Mouse (Mus musculus) liver, embryonic 11.5 days (tissue): ENCODE results near the gene Rnf224. TPM values are rescaled to one million over a fixed set of nuclear protein-coding genes. Genes with fewer than 3 reads are reported as not detected.

Experiments
- ATAC-seq: fragments of 200-750 bp; cut with Nextera tagmentation; replicated peaks from 2 replicates; pipeline ENCODE4 v1.8.0; 2017; ENCODE audit warnings: moderate number of reproducible peaks, mild to moderate bottlenecking, moderate TSS enrichment, moderate library complexity; ENCODE audit not compliant: low FRiP score
- DNase-seq: peaks from one replicate; pipeline ENCODE4 v3.0.0-alpha.2; 2017; ENCODE audit warnings: low spot score
- H3K27ac ChIP-seq: fragments of 300-500 bp; sonication (generic); 2 replicates; pipeline ENCODE4 v1.5.1; 2014; ENCODE audit warnings: mild to moderate bottlenecking, low read depth, low read length, control low read depth
- H3K27me3 ChIP-seq: fragments of 300-500 bp; sonication (generic); replicated peaks from 2 replicates; pipeline ENCODE4 v1.6.1; 2014; ENCODE audit warnings: low read length, mixed read lengths; ENCODE audit not compliant: control insufficient read depth, insufficient read depth
- H3K36me3 ChIP-seq: fragments of 300-500 bp; sonication (generic); 2 replicates; pipeline ENCODE4 v1.6.1; 2014; ENCODE audit warnings: mild to moderate bottlenecking, low read length, moderate library complexity, mixed read lengths; ENCODE audit not compliant: control insufficient read depth, insufficient read depth
- H3K4me1 ChIP-seq: fragments of 300-500 bp; sonication (generic); replicated peaks from 2 replicates; pipeline ENCODE4 v1.6.1; 2014; ENCODE audit warnings: low read length, mixed read lengths; ENCODE audit not compliant: control insufficient read depth, insufficient read depth
- H3K4me2 ChIP-seq: fragments of 300-500 bp; sonication (generic); 2 replicates; pipeline ENCODE4 v1.6.1; 2014; ENCODE audit warnings: mild to moderate bottlenecking, control low read depth, moderate library complexity
- H3K4me3 ChIP-seq: fragments of 300-500 bp; sonication (generic); 2 replicates; pipeline ENCODE4 v1.5.1; 2014; ENCODE audit warnings: low read depth, low read length, control low read depth
- H3K9ac ChIP-seq: fragments of 300-500 bp; sonication (generic); 2 replicates; pipeline ENCODE4 v1.6.1; 2014; ENCODE audit warnings: low read depth, low read length, control low read depth
- H3K9me3 ChIP-seq: fragments of 300-500 bp; sonication (generic); 2 replicates; pipeline ENCODE4 v1.6.1; 2016; ENCODE audit warnings: low read length, inconsistent platforms, mixed read lengths; ENCODE audit not compliant: control insufficient read depth
- WGBS: fragments of 180-500 bp; shearing (Covaris S2); extraction: QIAGEN DNeasy Blood & Tissue Kit; methylation state at CpG from one replicate; pipeline ENCODE4 v1.1.7; 2014; 5-methylcytosine and 5-hydroxymethylcytosine counted together
- polyA plus RNA-seq: library from polyadenylated mRNA; unstranded; fragments of >200 nt; fragmentation: Nextera tagmentation; extraction: Ambion mirVana; gene quantifications from 2 replicates; pipeline ENCODE4 v1.2.1, GENCODE M21; 2014

Rnf224 gene
- polyA plus RNA-seq, 1 experiment from 2014 or later, result 0.10 TPM

DNA sequence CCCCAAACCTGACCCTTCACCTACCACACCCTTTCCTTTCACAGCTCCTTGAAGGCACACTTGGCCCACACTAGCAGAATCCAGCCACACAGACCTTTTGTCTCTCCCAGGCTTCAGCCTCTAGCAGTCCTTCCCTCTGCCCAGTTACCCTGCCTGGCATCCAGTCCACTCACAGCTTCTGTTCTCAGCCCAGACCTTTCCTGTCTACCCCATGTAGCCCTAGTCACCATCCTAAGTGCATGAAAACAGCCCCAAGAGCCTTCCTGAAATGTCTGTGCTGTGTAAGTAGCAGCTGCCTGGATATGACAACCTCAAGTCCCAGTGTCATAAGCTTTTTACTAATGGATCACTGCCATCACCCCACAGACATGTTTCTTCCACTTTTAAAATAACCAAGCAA is 38.6 kb downstream of the Rnf224 start:
- no peaks in the 10 kb centered on the region; the same call in 1 of the 2 replicates for H3K27me3 ChIP-seq
- H3K36me3 ChIP-seq, result peaks cover 29% of the 10 kb centered on the region
- H3K4me2 ChIP-seq, result no peak overlapping the region
- no peak overlapping the region for H3K9ac ChIP-seq
- peak overlapping the region; percentile 92; the same call in 1 of the 2 replicates for H3K27ac ChIP-seq
- H3K9me3 ChIP-seq, result no peaks in the 10 kb centered on the region
- peaks cover 40% of the 10 kb centered on the region for H3K4me1 ChIP-seq
- ATAC-seq (no peak), DNase-seq (no peak)
- H3K4me3 ChIP-seq, result no peak overlapping the region

DNA sequence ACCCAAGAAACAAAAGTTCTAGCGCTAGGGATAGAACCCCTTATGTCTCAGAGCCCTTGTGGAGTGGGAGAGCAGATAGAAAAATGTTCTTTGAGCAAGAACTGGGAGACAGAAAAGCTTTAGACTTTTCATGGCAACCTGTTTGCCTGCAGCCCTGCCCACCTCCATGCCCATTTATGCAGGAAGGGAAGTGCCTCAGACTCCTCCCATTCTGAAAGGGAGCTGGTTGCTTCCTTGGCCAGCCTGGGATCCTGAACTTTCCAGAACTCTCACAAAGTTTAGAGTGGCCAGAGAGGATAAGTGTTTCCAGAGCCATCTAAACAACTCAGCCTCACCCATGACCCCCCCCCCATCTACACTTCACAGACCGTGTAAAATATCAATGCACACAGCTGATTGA is 39.4 kb downstream of the Rnf224 start:
- 25% methylated on average over 2 of the region's 2 CpGs for WGBS
- H3K27ac ChIP-seq, result peak overlapping the region; percentile 92
- H3K9ac ChIP-seq, result no peak overlapping the region; the same call in 1 of the 2 replicates
- H3K4me3 ChIP-seq, result no peak overlapping the region; the same call in 1 of the 2 replicates
- H3K9me3 ChIP-seq, result no peaks in the 10 kb centered on the region
- no peaks in the 10 kb centered on the region; the same call in 1 of the 2 replicates for H3K27me3 ChIP-seq
- peaks cover 40% of the 10 kb centered on the region for H3K4me1 ChIP-seq
- peak overlapping the region; percentile 84 for H3K4me2 ChIP-seq
- no peak for ATAC-seq
- peaks cover 27% of the 10 kb centered on the region for H3K36me3 ChIP-seq
- no peak for DNase-seq

DNA sequence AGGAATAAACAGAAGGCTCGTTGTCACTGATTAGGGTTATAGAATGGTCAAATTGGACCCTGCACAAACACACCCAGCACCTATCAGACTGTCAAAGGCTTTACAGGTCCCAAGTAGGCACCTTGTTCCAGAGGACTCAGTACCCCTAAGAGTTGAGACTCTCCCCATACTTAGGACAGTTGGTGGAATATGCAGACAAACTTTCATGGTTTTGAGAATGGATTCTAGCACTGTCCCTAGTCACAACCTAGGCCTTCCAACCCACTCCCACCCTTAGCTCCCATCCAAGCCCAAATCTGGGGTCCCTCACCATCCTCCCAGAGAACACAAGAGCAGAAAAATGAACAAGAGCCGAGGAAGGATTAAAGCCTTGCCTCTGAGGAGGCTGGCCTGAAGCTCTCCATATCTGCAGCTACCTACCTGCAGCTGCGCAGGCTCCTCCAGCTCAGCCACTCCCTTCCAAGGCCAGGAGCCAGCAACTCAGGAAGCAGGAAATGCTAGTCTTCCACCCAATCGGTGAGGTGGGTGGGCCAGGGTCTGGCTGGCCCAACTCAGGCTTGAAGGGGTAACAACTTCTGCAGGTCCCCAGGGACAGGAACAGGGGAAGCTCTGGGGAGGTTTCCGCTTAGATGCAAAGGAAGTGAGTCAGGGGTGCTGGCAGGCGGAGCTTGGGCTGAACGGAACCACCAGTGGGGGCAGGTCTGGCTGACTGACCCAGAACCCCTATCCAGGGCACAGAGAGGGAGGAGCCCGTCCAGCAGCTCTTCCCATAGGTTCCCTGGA is 40.2 kb downstream of the Rnf224 start, which contains the start of gene Tor4a:
Tor4a (minus strand) TSS at position 715 of the 783 bp plus-strand sequence.
- peak; percentile 73 for DNase-seq
- Histone ChIP-seq H3K4me1 (peaks cover 40% of the 10 kb centered on the region), H3K36me3 (peaks cover 24% of the 10 kb centered on the region), H3K27me3 (no peaks in the 10 kb centered on the region; the same call in 1 of the 2 replicates), H3K27ac (peak within 1 kb of the TSS; percentile 92), H3K9ac (peak within 1 kb of the TSS; percentile 75), H3K9me3 (no peaks in the 10 kb centered on the region), H3K4me3 (peak within 1 kb of the TSS; percentile 62), H3K4me2 (peak within 1 kb of the TSS; percentile 84)
- peak; percentile 78 for ATAC-seq
- WGBS, result 4% methylated on average over 8 of the region's 8 CpGs

DNA sequence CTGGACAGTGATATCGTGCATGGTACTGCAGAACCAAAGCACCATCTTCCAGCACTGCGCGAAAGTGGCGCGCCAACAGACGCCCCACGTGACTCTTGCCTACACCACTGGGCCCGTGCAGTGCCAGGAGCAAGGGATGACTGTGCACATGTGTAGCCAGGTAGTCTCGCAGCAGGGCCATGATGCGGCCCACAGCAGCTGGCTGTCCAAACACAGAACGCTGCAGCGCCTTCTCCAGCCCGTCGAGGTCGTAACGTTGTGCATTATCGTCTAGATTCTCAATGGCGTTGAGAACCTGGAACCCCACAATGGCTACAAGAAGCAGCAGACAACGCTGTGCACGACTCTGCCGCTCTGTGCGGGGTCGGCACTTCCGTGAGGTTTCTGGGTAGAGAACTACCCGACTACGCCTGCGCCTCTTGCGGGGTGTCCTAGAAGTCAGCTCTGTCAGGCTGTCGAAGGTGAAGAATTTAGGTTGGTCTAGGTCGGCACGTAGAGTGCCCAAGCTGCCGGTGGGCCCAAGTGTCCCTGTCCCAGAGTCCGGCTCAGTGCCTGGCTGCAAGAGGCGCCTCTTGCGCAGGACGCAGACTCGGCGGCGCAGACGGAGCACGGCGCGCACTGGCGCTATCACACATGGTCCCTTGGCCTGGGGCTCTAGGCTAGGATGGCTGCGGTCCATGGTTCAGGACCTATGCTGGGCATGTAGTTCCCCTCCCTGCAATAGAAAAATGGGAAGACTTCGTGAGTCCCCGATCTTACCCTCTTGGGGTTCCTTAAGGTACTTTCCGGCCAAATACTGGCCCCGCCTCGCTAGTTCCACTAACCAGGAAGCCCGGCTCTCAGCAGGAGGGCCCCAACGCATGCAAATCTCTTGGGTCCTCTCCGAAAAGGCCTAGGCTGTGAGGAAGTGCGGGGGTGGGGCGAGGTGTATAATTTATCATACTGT is 41.1 kb downstream of the Rnf224 start:
- peak overlapping the region; percentile 62 for H3K4me3 ChIP-seq
- DNase-seq (peak; percentile 73), ATAC-seq (peak; percentile 60)
- peak overlapping the region; percentile 92 for H3K27ac ChIP-seq
- H3K9ac ChIP-seq, result peak overlapping the region; percentile 75
- H3K4me1 ChIP-seq, result peaks cover 40% of the 10 kb centered on the region
- H3K27me3 ChIP-seq, result no peaks in the 10 kb centered on the region; the same call in 1 of the 2 replicates
- H3K4me2 ChIP-seq, result peak overlapping the region; percentile 84
- no peaks in the 10 kb centered on the region for H3K9me3 ChIP-seq
- 10% methylated on average over 55 of the region's 55 CpGs for WGBS
- H3K36me3 ChIP-seq, result peaks cover 15% of the 10 kb centered on the region

DNA sequence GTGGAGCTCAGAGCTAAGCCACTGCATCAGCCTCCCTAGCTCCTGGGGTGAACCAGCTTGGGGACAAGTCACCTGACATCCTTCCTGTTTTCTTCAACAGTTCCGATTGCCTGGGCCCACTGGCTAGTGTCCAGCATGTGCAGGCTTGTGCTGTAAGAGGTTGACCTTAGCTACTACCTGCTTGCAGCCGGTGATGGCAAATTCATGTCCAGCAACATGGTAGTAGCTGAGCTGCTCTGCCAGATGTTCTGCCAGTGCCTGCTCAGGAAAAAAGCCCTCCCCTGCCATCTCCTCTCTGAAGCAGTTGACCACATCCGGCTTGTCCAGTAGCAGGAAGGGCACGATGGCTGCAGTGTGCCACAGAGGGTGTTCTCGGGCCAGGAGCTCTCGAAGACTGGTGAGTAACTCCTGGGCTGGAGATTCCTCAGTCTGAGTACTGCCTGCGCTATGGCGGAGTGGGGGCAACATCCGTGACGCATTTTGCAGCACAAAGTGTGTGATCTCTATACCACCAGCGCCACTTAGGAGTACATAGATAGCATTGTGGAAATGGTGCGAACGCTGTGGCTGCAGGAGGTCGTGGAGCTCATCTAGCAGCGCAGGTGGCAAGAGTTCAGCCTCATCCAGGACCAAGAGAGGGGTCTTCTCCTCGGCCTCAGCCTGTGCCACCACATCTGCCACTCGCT is 42.0 kb downstream of the Rnf224 start:
- H3K27ac ChIP-seq, result peak overlapping the region; percentile 92
- H3K9me3 ChIP-seq, result no peaks in the 10 kb centered on the region
- peaks cover 40% of the 10 kb centered on the region for H3K4me1 ChIP-seq
- H3K4me3 ChIP-seq, result peak overlapping the region; percentile 62
- DNase-seq, result no peak
- peaks cover 7% of the 10 kb centered on the region for H3K36me3 ChIP-seq
- H3K9ac ChIP-seq, result peak overlapping the region; percentile 75
- ATAC-seq, result no peak
- 53% methylated on average over 17 of the region's 17 CpGs for WGBS
- H3K4me2 ChIP-seq, result peak overlapping the region; percentile 84
- H3K27me3 ChIP-seq, result no peaks in the 10 kb centered on the region; the same call in 1 of the 2 replicates

DNA sequence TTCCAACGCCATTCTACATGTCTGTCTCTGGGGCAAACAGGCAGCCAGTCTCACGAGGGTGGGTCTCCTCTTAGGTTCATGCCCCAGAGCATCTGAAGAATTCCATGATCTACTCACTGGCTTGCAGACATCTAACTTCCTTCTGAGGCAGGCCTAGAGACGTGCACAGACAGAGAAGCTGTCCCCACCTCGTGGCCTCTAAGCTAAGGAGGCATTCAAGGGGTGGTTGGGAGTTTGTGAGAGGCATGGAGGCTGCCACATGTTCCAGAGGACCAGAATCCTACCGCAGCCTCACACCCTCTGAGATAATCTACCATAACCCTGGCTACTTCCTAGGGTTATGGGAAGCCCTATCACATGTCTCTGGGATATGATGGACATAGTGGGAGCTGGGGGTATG is 42.6 kb downstream of the Rnf224 start:
- Histone ChIP-seq H3K4me3 (peak overlapping the region; percentile 62), H3K4me2 (peak overlapping the region; percentile 84), H3K27me3 (no peaks in the 10 kb centered on the region; the same call in 1 of the 2 replicates), H3K9me3 (no peaks in the 10 kb centered on the region), H3K27ac (peak overlapping the region; percentile 92), H3K9ac (peak overlapping the region; percentile 75), H3K36me3 (0 out of 2 replicates have a peak, but pooled peaks cover 2% of the 10 kb centered on the region), H3K4me1 (peaks cover 40% of the 10 kb centered on the region)
- no peak for ATAC-seq
- no peak for DNase-seq
- WGBS, result 54% methylated on average over 5 of the region's 5 CpGs

DNA sequence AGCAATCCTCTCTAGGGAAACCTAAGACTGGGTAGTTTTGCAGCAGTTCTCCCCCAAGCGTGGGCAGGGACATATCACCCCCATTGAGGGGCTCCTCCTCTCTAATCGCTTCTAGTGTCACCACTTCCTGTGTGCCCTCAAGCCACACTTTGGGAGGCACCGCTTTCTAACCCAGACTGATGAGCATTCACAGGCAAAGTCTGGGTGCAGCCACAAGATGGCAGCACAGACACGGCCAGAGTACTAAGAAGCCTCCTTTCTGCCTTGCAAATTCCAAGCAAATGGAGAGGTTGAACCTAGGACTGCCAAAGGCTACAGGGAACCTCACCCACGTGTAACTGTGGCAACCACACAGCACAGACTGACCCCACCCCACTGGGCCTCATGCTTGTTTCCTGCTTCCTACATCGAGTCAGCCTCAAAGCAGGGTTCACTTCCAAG is 43.2 kb downstream of the Rnf224 start:
- DNase-seq (peak; percentile 78), ATAC-seq (peak; percentile 21)
- H3K9ac ChIP-seq, result peak overlapping the region; percentile 75; the same call in 1 of the 2 replicates
- H3K4me3 ChIP-seq, result peak overlapping the region; percentile 14; the same call in 1 of the 2 replicates
- no peaks in the 10 kb centered on the region; the same call in 1 of the 2 replicates for H3K27me3 ChIP-seq
- H3K9me3 ChIP-seq, result no peaks in the 10 kb centered on the region
- H3K4me2 ChIP-seq, result peak overlapping the region; percentile 84
- 3% methylated on average over 6 of the region's 6 CpGs for WGBS
- H3K4me1 ChIP-seq, result peaks cover 40% of the 10 kb centered on the region
- peak overlapping the region; percentile 92; the same call in 1 of the 2 replicates for H3K27ac ChIP-seq
- H3K36me3 ChIP-seq, result 0 out of 2 replicates have a peak, but pooled peaks cover 2% of the 10 kb centered on the region

DNA sequence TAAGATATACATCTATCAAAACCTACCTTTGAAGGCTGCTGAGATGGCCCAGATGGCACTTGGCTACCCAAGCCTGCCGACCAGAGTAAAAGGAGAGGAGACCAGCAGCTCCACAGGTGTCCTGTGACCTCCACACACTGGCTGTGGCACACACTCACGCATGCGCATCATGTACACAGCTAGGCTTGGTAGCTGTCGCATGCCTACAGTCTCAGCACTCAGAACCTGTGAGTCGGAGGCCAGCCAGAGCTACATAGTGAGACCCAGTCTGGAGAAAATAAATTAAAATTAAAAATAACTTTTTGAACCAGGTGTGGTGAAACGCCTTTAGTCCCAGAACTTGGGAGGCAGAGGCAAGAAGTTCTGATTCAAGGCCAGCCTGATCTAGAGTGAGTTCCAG is 48.7 kb downstream of the Rnf224 start:
- H3K9me3 ChIP-seq, result no peaks in the 10 kb centered on the region
- ATAC-seq (no peak), DNase-seq (no peak)
- H3K27ac ChIP-seq, result no peak overlapping the region
- H3K4me3 ChIP-seq, result no peak overlapping the region
- H3K36me3 ChIP-seq, result no peaks in the 10 kb centered on the region
- no peak overlapping the region for H3K9ac ChIP-seq
- no peak overlapping the region for H3K4me2 ChIP-seq
- peaks cover 28% of the 10 kb centered on the region for H3K27me3 ChIP-seq
- H3K4me1 ChIP-seq, result peaks cover 2% of the 10 kb centered on the region
- 83% methylated on average over 6 of the region's 6 CpGs for WGBS
